Mouse (Mus musculus): Measurements from ENCODE around the gene Alcam.

Gene Alcam

DNA sequence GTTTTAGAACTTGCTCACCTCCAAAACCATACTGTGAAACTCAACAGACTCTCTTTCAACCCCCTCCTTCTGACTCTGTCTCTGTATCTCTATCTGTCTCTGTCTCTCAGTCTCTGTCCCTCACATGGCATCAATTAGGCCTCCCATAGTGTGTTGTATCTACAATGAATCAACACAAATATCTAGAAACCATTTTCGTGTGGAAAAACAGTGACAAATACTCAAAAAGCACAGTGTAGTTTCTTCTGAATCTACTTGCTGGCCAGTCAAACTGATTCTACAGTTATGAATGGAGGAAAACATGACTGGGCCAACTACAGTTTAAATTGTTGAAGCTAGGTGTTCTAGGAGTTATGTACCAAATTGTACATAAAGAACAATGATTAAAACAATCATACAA lies 10.8 kb downstream of the Alcam start:
- DNase-seq (ENCODE audit: low spot score in 2 of 2) = no peak

DNA sequence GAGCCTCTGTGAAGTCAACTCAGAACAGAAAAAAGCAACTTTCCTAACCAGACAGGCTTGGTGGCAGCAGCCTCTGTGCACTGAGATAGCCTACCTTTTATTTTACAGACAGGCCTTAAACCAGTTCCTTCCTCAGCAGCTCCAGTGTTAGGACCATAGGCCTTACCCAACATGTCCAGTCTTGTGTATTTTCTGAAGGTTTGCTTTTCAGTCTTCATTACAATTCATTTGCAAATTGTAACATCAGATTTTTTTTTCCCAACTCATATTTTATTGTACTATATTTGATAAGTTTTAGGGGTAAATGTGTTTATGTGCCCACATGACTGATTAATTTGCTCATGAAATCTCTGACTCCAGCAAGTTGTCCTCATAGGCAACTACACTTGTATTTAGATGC lies 14.3 kb downstream of the Alcam start:
- DNase-seq (ENCODE audit: low spot score in 2 of 2) = no peak

DNA sequence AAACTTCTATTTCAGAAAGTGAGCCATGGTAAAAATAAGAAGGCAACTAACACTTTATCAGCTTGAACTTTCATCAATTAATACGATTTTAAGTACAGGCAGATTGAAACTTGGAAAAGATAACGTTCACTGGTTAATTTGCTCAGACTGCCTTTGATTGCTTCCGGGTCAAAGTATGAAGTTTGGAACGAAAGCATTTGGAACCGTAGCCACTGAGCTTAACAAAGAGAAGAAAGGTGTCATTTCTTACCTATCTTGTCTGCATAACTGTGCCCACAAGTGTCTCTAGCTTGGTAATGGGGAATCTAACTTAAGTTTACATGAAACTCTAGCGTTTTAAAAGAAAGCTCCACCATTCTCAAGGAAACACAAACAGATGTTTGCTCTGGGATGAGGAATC lies 14.9 kb downstream of the Alcam start:
- DNase-seq (ENCODE audit: low spot score in 2 of 2) = no peak

DNA sequence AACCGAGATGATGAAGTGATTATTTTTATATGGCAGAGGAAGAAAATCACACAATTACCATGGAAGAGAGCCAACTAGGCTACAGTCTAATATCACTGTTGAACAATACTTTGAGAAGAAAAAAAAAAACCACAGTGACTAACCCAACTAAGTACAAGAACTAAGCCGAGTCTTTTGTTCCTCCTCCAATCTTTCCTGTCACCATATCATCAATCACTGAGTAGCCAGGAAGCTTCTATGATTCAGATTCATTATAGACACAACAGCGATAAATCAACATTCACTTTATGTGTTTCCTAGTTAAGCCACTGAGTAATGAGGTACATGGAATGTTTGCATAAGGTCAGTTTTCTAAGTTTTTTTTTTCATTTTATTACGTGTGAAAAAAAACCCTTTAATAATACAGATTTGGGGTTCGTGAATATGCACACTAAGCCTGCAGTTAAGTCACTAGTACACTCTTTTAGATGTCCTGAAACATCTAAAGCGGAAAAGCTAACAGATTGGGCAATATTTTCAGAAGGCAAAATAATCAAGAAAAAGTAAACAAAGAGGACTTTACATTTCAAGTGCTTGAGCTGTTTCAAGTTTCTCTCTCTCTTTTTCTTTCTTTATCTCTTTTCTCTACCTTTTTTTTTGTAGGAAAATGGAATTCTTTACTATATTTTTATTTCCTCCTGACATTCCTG lies 15.5 kb downstream of the Alcam start:
- DNase-seq (ENCODE audit: low spot score in 2 of 2) = no peak

DNA sequence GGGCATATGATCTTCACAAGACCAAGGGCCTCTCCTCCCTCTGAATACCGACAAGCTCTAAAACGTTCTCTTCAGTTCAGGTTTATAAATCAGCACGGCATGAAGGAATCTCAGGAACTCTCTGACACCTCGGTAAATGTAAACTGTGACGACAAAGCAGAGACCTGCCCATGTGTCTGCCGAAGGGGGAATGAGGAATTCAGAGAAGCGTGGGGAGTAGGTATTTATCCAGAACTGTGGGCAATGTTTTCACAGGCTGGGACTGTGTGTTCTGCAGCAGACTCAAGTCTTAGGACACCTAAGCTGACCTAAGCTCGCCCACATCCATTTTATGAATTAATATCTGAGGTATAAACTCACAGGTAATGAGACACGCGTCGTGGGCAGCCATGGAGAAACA lies 20.7 kb downstream of the Alcam start:
- no peak for DNase-seq (ENCODE audit: low spot score in 2 of 2)

DNA sequence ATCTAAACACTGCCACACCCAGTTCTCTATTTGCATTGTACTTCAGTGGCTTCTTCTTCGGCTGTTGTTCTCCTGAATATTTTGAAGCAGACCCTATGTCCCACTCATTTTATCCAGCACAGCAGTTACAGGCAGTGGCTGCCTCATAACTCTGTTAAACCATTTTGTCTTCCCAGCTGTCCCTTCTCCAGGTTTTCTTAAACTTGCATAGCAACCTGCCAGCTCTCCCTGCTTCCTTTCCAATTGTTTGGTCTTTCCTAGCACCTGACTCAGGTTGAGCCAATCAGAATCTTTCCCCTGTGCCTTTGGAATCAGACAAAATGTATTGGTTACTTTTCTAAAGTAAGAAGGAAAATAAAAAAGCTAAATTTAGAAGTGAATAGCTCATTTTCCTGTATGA lies 21.8 kb downstream of the Alcam start:
- DNase-seq (ENCODE audit: low spot score in 2 of 2) = no peak

DNA sequence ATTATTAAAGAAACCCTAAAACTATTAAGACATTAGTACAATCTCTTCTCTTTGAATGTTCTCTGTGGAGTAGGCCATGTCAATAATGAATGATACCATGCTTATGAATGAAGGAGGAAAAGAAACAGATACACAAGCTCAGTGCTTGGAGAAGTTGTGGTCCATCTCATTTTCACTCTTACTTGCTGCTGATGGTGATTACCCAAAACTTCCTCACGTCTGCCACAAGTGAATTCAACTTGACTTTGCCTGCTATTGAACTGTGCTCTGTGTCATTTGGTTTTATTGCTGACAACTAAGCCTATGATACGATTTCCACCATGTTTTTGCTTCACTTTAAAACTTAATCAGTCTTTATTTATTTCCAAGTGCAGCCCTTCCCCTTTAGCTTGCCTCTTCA lies 22.3 kb downstream of the Alcam start:
- DNase-seq (ENCODE audit: low spot score in 2 of 2) = no peak

DNA sequence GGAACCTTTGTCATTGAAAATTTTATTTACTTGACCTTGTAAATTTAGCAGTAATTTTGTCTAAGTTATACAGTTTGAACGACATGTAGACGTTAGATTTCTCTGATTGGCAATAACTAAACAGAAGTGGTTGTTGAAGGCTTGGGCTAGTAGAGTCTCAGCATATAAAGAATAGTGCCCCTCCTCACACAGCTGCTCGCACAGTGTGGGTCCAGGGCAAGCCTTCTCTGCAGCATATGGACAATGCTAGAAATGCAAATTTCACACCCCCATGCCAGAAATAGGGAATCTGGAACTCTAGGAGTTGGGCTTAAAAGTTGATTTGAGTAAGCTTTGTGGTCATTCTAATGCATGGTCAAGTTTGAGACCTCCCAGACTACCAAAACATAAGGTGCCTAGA lies 23.8 kb downstream of the Alcam start:
- no peak for DNase-seq (ENCODE audit: low spot score in 2 of 2)

DNA sequence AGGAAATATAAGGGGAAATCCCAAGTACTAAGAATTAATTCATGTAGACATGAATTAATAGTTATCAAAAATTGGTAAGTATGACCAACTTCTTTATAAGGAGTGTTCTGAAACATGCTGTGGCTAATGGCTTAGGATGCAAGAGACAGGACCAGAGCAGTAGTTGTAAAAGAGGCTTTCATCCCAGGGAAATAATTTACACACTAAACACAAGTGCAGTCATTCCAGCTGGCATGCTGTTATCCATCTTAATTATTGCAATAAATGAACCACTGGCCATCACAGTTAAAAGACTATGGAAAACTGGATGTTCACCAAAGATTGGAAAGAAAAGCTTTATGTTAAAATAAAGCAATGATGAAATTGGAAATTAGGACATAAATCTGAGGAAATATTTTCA lies 24.2 kb downstream of the Alcam start:
- no peak for DNase-seq (ENCODE audit: low spot score in 2 of 2)

DNA sequence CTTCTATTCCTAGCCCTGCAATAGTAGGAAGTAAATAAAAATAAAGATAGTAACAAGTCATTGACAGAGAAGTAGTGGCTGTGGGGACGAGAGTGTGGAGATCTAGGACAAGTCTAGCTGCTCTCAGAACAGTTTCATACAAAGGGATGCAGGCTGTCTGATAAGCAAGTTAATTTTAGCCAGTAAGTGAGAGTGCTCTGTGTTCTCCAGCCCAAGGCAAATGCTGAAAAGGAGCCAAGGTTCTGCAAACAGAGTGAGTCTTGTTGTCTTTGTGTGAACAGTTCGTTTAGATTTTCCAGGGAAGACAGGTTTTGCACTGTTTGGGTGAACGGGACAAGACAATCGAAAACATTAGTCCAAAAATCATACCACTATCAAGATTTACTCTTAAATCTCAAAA lies 25.4 kb downstream of the Alcam start:
- no peak for DNase-seq (ENCODE audit: low spot score in 2 of 2)

DNA sequence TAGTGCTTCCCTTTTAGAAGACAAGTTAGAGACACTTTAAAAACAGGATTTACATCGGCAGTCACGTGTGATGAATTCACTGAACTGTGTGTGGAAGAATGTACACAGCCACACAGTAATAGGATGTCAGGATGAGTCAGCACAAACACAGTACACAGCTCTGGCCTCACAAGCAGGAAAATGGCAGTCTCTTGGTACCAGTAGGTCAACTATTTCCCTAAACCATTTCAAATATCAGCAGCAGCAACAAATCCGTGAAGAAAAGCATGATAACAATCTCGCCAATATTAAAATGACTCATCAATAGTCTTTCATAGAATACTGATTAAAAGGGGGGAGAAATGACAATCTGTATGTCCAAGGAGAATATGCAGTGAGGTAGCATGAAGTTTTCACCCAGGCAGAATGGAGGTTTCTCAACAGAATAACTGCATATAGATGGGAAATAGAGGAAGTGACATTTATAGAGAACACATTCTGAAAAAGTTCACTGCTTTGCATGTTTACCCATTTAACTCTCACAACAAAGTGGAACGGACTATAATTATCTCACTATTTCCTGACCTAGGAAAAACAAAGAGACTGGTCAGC lies 35.2 kb downstream of the Alcam start:
- no peak for DNase-seq (ENCODE audit: low spot score in 2 of 2)

DNA sequence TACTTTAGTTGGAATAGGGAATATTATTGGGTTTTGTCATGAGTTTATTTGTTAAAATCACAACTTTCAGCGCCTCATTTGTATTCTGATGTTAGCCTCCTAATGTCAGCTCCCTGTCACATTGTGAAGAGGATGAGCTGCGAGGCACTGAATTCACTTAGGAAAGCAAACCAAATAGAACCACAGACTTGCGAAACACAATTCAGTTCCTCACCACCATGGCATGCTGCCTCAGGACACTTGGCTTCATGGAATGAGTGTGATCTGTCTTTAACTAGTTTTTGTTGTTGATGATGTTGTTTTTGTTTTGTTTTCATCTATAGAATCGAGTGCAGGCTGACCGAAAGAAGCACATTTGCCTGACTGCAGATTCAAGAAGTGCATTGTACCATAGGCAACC lies 35.9 kb downstream of the Alcam start:
- no peak for DNase-seq (ENCODE audit: low spot score in 2 of 2)

DNA sequence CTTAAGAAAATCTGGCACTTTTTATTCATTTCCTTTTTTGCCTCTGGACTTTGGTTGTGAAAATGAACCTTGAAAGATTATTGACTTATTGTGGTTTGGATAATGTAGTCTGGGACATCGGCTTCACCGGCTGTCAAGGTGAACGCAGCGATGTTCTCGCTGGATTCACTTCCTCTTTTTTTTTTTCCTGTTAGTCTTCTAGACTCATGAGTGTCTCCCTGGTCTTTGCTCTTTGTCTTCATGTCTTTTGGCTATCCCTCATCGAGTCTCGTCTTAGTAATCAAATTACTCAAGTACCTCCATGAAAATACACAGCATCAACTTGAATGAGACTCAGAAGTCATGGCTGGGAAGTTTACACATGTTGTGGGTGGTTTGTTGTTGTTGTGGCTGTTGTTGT lies 36.7 kb downstream of the Alcam start:
- no peak for DNase-seq (ENCODE audit: low spot score in 2 of 2)

DNA sequence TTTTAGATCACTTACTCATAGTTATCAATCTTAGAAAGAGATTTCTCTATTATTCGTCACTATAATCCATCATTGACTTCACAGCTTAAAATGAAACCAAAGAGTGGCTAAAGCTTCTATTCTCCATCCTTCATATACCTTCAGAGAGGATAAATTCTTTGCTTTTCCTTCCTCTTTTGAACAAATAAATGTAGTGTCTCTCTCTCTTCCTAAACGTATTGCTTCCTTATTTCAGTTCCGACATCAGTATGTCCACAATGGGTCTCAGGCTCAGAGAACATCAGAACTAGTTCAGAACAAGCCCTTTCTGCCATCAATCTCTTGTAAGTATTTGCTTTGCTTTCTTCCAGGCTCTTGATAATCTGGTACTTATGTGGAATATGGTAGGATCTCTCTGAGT lies 40.2 kb downstream of the Alcam start:
- DNase-seq (ENCODE audit: low spot score in 2 of 2) = no peak

DNA sequence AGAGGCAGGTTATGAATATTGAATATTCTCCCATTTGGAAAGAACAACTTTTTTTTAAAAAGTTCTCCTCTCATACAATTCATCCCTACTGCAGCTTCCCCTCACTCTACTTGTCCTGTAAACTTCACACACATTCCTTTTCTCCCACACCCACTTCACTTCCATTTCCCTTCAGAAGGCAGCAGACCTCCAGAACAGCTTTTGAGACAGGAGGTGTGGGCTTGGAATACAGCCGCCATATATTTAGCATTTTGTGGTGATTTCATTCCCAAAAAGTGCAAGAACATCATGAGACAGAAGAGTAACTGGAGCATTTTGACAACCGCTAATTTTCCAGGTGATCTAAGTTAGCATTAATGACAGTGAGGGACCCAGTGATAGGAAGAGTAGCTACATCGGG lies 47.8 kb downstream of the Alcam start:
- DNase-seq (ENCODE audit: low spot score in 2 of 2) = no peak

DNA sequence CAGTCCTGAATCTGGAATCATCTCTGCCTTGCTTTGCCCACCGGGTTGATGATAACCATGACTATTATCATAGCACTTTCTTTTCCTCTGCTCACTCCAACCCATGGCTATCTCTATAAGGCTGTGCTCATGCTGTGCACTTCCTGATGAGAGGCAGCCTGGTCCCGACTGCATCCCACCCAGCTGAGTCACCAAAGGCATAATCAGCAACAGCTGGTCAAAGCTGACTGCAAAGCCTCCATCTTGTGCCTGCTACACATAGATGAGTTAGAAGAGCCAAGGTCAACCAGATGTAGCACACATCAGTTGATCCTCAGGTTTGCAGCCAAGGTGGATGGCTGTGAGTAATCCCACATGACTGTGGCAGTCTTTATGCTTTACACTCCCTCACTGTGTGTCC lies 48.6 kb downstream of the Alcam start:
- no peak for DNase-seq (ENCODE audit: low spot score in 2 of 2)

DNA sequence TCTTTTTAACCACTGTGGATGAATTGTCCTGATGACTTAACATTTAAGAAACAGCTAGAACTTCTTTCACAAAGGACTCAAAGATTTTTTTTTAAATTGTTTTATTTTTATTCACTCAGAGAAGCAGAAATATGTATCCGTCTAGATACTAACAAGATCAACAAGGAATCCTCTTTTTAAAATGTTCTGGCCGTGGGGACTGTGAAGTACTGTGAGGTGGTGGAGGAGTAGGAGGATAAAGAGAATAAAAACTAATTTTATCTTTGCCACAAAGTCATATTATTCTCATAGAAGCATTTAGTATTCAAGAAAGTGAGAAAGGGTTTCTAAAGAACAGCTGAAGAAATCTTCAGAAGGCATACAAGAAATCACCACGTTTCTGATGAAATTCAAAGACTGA lies 54.8 kb downstream of the Alcam start:
- DNase-seq (ENCODE audit: low spot score in 2 of 2) = no peak

DNA sequence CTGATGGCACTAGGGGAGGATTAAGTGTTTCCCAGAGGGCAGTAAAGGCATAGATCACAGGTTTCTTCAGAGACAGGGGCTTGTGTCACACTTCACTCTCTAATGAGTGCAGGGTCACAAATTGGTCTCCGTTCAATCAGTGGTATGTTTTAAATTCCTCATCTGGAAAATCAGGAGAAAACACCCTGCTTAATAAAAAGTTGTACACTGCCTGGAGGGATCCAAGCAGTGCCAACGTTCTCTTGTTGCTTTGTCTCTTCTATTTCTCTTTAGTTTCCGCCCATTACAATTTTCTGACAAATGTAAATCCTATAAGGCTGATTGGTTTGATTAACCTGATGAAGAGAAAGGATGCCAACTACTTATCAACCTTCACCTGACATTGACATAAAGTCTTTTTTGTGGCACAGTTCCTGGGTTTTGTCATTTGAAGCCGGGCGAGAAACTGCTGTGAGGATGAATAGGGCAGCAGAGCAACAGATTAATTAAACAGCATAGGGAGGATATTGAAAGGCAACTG lies 67.0 kb downstream of the Alcam start:
- DNase-seq (ENCODE audit: low spot score in 2 of 2) = no peak

DNA sequence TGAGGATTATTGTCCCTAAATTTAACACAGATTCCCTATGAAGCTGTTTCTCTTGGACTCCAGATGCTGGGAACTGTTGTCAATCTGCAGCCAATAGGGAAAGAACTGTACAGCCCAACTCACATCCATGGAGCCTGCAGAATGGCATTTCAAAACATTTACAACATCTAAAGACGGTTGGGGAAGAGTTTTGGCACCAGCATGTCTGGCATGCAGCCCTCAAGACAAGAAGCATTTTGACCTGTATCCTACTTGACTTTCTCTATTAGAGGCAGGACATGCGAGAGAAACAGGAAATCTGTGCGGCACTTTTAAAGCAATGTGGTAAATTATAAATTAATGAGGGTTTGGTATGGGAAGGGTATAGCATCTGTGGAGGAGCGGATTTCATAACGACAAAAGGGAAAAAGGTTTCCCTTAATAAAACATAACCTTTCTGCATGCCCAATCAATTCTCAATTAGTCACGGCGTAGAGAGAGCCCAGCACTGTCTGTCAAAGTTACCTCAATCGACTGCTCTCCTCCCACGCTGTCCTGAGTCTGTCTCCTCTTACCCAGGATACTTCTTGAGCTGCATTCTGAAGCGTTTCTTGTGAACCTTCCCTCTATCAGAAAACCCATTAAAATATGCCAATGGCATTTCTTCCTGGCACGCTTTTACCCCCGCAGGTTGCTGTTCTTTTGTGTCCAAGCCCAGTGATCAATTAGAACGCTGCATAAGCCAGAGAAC lies 70.3 kb downstream of the Alcam start:
- no peak for DNase-seq (ENCODE audit: low spot score in 2 of 2)

DNA sequence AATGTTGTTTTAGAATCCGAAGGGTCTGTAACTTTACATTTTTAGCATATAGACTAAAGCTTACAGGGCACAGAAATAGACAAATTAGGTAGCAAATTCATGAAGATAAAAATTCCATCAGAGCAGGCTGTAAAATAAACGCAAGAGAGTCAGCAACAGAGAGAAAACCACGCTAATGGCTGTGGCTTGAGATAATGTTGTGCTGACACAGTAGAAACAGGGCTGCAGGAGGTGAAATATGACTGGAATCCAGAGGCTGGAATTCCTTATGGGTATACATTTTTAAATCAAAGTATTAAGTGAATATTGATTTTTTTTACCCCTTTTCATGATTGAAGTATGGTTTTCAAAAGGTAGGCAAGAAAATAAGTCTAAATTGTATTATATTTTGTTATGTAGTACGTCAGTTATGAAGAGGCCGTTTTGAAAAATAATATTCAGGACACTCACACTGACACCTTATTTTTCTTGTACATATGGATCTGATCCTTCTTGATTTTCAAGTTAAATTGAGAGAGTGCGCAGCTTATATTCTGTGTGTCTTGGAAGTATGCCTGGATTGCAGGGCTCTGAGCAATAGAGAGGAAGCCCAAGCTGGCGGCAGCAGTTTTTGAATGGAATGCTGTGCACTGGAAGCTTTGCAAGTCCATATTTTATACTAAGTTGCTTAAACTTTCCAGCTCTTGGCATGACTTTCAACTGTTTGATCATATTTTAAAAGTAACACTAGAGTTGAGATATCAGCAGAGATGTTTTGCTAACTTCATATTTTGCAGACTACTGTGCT lies 74.9 kb downstream of the Alcam start:
- DNase-seq (ENCODE audit: low spot score in 2 of 2) = no peak

DNA sequence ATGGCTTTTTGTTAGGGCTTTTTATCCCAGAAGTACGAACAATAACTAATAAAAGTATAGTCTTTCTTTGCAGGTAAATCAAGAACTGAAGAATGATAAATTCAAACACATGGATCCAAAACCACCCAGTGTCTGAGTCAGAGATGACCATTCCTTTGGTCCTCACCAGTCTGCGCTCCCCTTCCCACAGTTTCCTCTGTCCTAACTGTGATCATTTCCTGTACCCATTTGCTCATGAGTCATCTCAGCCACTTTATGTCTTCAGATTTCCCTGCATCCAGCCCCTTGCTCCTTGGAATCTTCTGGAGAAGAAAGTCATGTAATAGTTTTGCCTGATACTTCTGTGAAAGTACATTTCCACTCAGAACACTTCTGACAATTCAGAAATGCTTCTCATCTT lies 77.0 kb downstream of the Alcam start:
- DNase-seq (ENCODE audit: low spot score in 2 of 2) = no peak

DNA sequence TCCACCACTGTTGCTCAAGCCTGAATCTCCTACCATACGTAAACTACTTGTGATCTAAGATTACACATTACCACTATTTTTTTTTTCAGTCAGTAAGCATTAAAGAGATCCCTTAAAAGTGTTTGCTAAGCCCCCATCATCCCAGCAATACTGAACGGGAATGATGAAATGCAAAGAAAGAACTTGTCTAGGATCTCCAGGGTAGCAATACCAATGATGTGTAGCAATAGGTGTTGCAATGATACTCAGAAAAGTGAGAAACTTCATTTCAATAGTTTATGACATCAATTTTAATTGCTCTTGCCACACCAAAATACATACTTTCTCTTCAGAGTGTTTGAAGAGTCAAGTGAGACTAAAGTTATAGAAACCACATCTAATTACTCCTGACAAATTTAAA lies 81.9 kb downstream of the Alcam start:
- DNase-seq (ENCODE audit: low spot score in 2 of 2) = no peak
